Mouse (Mus musculus) small intestine, adult 2 months (tissue): ENCODE results near the gene Gm30191. TPM values are rescaled to one million over a fixed set of nuclear protein-coding genes. Genes with fewer than 3 reads are reported as not detected.
A peak's percentile ranks its signal among the peaks of the same experiment; 100 is the strongest.
"Not testable (repeated sequence)": the region's sequence is repeated elsewhere in the genome, so short reads cannot be mapped to it uniquely, and the experiment has no call there.

Experiments used
- H3K27ac ChIP-seq: fragments of 200-500 bp; 2 replicates; pipeline ENCODE4 v1.5.1; 2012; ENCODE audit warnings: low read depth, low read length, control low read depth, inconsistent platforms; ENCODE audit not compliant: insufficient read depth
- H3K27me3 ChIP-seq: fragments of 200-500 bp; 2 replicates; pipeline ENCODE4 v1.6.1; 2012; ENCODE audit warnings: mild to moderate bottlenecking, moderate library complexity, low read length, inconsistent platforms; ENCODE audit not compliant: control insufficient read depth, insufficient read depth
- H3K36me3 ChIP-seq: fragments of 200-500 bp; 2 replicates; pipeline ENCODE4 v1.6.1; 2012; ENCODE audit warnings: mild to moderate bottlenecking, low read length, control low read depth, inconsistent platforms; ENCODE audit not compliant: control insufficient read depth, insufficient read depth
- H3K4me1 ChIP-seq: fragments of 200-500 bp; 2 replicates; pipeline ENCODE4 v1.6.1; 2012; ENCODE audit warnings: low read length, inconsistent platforms, mixed read lengths; ENCODE audit not compliant: control insufficient read depth, insufficient read depth, insufficient read length
- H3K4me3 ChIP-seq: fragments of 200-500 bp; 2 replicates; pipeline ENCODE4 v1.5.1; 2012; ENCODE audit warnings: low read depth, mild to moderate bottlenecking, control low read depth, inconsistent platforms, low read length, moderate library complexity
- CTCF ChIP-seq: fragments of 200-500 bp; IDR thresholded peaks from 2 replicates; pipeline ENCODE4 v1.5.1; 2012; ENCODE audit warnings: low read depth, mild to moderate bottlenecking, control low read depth, inconsistent platforms, low read length, moderate library complexity, mixed read lengths; ENCODE audit not compliant: insufficient replicate concordance, insufficient read length; ENCODE audit errors: extremely low read depth
- POLR2A ChIP-seq: fragments of 200-500 bp; IDR thresholded peaks from 2 replicates; pipeline ENCODE4 v1.6.1; 2012; ENCODE audit warnings: low read depth, mild to moderate bottlenecking, control low read depth, inconsistent platforms, low read length, moderate library complexity
- WGBS: fragments of 180-500 bp; shearing (Covaris S2); methylation state at CpG from one replicate; pipeline ENCODE4 v1.1.7; 2018; 5-methylcytosine and 5-hydroxymethylcytosine counted together
- polyA plus RNA-seq: library from polyadenylated mRNA; depleted of rRNA; stranded (reverse); fragments of >200 nt; gene quantifications from 2 replicates; pipeline ENCODE4 v1.2.3, GENCODE M21; 2012

Gene Gm30191
- polyA plus RNA-seq, 1 experiment: 0.35 TPM

GRCm38 (mm10) chr4:134288397-134289256 lies 41.9 kb downstream of the Gm30191 start:
- 16% methylated on average over 11 of the region's 11 CpGs for WGBS
- H3K27ac ChIP-seq: peak overlapping the region; percentile 95
- H3K27me3 ChIP-seq: no peaks in the 10 kb centered on the region
- peaks cover 6% of the 10 kb centered on the region; the same call in 1 of the 2 replicates for H3K4me1 ChIP-seq
- H3K36me3 ChIP-seq: peaks cover 4% of the 10 kb centered on the region
- TF ChIP-seq CTCF: no peak
- peak overlapping the region; percentile 7; the same call in 1 of the 2 replicates for H3K4me3 ChIP-seq

GRCm38 (mm10) chr4:134292067-134292466 lies 45.3 kb downstream of the Gm30191 start:
- TF ChIP-seq CTCF (peak; percentile 96), POLR2A (no peak)
- Histone ChIP-seq H3K4me1 (peaks cover 3% of the 10 kb centered on the region; the same call in 1 of the 2 replicates), H3K27ac (no peak overlapping the region), H3K4me3 (no peak overlapping the region), H3K27me3 (no peaks in the 10 kb centered on the region), H3K36me3 (no peaks in the 10 kb centered on the region)
- 16% methylated on average over 7 of the region's 7 CpGs for WGBS

GRCm38 (mm10) chr4:134293061-134293691 lies 46.4 kb downstream of the Gm30191 start:
- TF ChIP-seq CTCF (no peak), POLR2A (no peak)
- no peak overlapping the region for H3K27ac ChIP-seq
- 77% methylated on average over 18 of the region's 18 CpGs for WGBS
- no peaks in the 10 kb centered on the region for H3K36me3 ChIP-seq
- H3K4me1 ChIP-seq: peaks cover 3% of the 10 kb centered on the region; the same call in 1 of the 2 replicates
- no peak overlapping the region for H3K4me3 ChIP-seq
- H3K27me3 ChIP-seq: no peaks in the 10 kb centered on the region

GRCm38 (mm10) chr4:134293692-134294163 lies 47.0 kb downstream of the Gm30191 start:
- Histone ChIP-seq H3K27me3 (no peaks in the 10 kb centered on the region), H3K27ac (no peak overlapping the region), H3K4me1 (no peaks in the 10 kb centered on the region; the same call in 1 of the 2 replicates), H3K36me3 (no peaks in the 10 kb centered on the region), H3K4me3 (no peak overlapping the region)
- 61% methylated on average over 9 of the region's 9 CpGs for WGBS
- TF ChIP-seq POLR2A (no peak), CTCF (no peak)

- WGBS: 91% methylated on average over 4 of the region's 4 CpGs
- not testable (repeated sequence) for H3K4me3 ChIP-seq, H3K4me1 ChIP-seq
These were observed 49.4 kb downstream of the Gm30191 start for GRCm38 (mm10) chr4:134296096-134296495.

GRCm38 (mm10) chr4:134296523-134296922 lies 49.8 kb downstream of the Gm30191 start:
- no peak for TF ChIP-seq CTCF
- TF ChIP-seq POLR2A: no peak
- H3K27ac ChIP-seq: no peak overlapping the region
- no peak overlapping the region for H3K4me3 ChIP-seq
- H3K4me1 ChIP-seq: no peaks in the 10 kb centered on the region
- H3K27me3 ChIP-seq: no peaks in the 10 kb centered on the region
- no peaks in the 10 kb centered on the region for H3K36me3 ChIP-seq
- WGBS: 93% methylated on average over 4 of the region's 4 CpGs

More at GRCm38 (mm10) chr4:134296096-134296495, 49.4 kb downstream of the Gm30191 start:
- H3K27ac ChIP-seq, H3K36me3 ChIP-seq, H3K27me3 ChIP-seq: not testable (repeated sequence)

GRCm38 (mm10) chr4:134297369-134297768 lies 50.6 kb downstream of the Gm30191 start:
- Histone ChIP-seq H3K27me3 (no peaks in the 10 kb centered on the region), H3K4me3 (no peak overlapping the region), H3K27ac (no peak overlapping the region), H3K36me3 (no peaks in the 10 kb centered on the region), H3K4me1 (no peaks in the 10 kb centered on the region)
- WGBS: 40% methylated on average over 8 of the region's 8 CpGs
- TF ChIP-seq POLR2A: no peak
- TF ChIP-seq CTCF: no peak
